Mouse (Mus musculus): ENCODE measurements around the gene Garnl3. TPM values are rescaled to one million over a fixed set of nuclear protein-coding genes. Genes with fewer than 3 reads are reported as not detected.

Garnl3 gene
- polyA plus RNA-seq, 1 experiment from 2014 or later = 11.7 TPM

DNA sequence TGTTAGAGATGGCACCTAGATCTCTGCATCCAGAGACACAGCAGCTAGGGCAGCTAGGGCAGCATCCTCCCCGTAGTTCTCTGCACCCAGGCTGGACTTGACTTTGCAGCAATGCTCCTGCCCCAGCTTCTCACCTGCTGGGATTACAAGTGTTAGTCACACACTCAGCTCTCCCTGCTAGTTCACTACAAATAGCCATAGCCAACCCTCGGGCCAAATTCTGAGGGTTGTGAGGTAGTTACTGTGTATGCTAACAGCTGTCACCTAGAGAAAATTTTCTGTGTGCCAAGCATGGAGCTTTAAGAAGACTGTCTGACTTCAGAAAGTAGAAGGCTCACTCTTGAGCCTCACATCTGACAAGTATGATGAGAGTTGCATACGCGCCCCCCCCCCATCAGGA, 133.7 kb downstream of the Garnl3 start:
- no peak for ATAC-seq
- no peak overlapping the region for H3K4me3 ChIP-seq (replicated peaks)
- WGBS = 86% methylated on average over 4 of the region's 4 CpGs

DNA sequence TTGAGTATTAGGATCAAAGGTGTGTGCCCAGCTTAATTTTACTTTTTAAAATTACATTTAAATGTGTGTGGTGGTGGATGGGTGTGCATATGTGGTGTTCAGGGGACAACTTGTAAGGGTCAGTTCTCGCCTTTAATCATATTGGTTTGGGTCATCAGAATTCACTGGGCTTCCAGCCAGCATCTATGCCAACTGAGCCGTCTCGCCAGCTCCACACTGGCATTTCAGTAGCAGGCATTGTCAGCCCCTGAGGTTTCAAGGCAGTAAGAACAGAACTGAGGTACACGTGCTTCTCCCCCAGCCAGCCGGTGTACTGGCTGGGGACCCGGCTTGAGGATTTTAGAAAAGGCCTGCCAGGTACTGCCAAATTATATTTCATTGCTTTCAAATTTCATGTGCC, 134.4 kb downstream of the Garnl3 start:
- H3K4me2 ChIP-seq (replicated peaks) = no peak overlapping the region
- H3K27me3 ChIP-seq (replicated peaks) = no peaks in the 10 kb centered on the region
- no peaks in the 10 kb centered on the region for H3K36me3 ChIP-seq
- H3K4me1 ChIP-seq (replicated peaks) = no peaks in the 10 kb centered on the region
- H3K9ac ChIP-seq = no peak overlapping the region
- ATAC-seq = no peak
- WGBS = 84% methylated on average over 6 of the region's 6 CpGs
- no peaks in the 10 kb centered on the region for H3K9me3 ChIP-seq
- no peak overlapping the region for H3K27ac ChIP-seq
- no peak overlapping the region for H3K4me3 ChIP-seq (replicated peaks)

More for the DNA sequence above, 133.7 kb downstream of the Garnl3 start:
- Histone ChIP-seq H3K27me3 (replicated peaks) (no peaks in the 10 kb centered on the region), H3K9ac (no peak overlapping the region), H3K9me3 (no peaks in the 10 kb centered on the region), H3K4me1 (replicated peaks) (no peaks in the 10 kb centered on the region), H3K36me3 (no peaks in the 10 kb centered on the region), H3K27ac (no peak overlapping the region), H3K4me2 (replicated peaks) (no peak overlapping the region)

DNA sequence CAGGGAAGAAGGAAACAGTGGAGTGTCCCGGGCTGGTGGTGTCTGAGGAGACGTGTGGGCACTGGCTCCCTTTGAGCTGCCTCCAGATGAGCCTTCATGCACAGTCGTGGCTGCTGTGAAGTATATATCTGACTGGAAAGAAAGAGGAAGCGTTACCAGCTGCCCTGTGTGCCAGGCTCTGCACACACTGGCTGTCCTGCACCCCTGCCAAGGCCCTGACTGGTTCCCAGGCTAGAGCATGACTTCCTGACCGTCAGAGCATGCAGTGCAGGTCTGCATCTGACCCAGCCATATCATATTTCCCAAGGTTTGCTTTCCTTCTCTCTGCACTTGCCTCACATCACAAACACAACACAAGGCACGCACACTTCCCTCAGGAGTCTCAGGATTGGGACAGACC, 139.3 kb downstream of the Garnl3 start:
- H3K27me3 ChIP-seq (replicated peaks) = no peaks in the 10 kb centered on the region
- H3K27ac ChIP-seq = no peak overlapping the region
- H3K4me1 ChIP-seq (replicated peaks) = no peaks in the 10 kb centered on the region
- 79% methylated on average over 6 of the region's 6 CpGs for WGBS
- no peak overlapping the region for H3K4me2 ChIP-seq (replicated peaks)
- no peaks in the 10 kb centered on the region for H3K9me3 ChIP-seq
- no peak overlapping the region for H3K4me3 ChIP-seq (replicated peaks)
- H3K9ac ChIP-seq = no peak overlapping the region
- ATAC-seq = no peak
- H3K36me3 ChIP-seq = no peaks in the 10 kb centered on the region

DNA sequence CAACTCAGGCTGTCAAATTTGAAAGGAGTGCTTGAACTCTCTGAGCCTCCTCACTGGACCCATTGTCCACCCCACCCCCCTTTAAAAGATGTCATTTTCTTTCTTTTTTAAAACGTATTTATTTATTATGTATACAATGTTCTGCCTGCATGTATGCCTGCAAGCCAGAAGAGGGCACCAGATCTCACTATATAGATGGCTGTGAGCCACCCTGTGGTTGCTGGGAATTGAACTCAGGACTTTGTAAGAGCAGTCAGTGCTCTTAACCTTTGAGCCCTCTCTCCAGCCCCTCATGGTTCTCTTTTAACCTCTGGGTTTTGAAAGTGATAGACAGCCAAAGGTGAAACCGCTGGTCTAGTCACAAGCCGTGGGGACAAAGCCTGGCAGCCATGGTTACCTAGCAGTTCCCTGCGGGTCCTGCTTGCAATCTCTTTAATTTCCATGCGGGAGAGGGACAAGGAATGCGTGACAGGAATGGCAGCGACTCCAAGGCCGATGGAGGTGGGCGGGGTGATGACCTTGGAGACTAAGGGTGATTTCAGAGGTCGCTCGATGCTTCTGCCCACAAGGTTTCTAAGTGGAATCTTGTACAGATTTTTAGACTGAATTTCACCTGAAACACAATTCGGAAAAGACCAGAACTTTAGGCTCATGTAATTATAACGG, 141.2 kb downstream of the Garnl3 start:
- no peak for ATAC-seq

DNA sequence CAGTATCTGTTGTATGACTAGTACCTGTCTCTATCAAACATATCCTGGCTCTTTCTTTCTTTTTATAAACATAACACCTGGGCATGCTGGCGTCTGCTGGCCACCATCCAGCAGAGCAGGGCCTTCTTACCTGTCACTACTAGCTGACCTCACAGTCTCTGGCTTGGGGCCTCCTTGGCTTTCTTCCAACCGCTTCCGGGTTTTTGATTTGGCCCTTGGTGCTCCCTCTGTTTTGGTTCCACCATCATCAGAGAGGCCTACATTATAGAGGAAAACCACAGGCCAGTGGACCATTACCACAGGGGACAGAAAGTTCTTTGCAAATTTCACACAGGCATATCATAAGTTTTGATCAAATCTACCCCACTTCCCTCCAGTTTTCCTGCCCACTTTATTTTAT, 142.1 kb downstream of the Garnl3 start:
- no peaks in the 10 kb centered on the region for H3K4me1 ChIP-seq (replicated peaks)
- no peak for ATAC-seq
- no peaks in the 10 kb centered on the region for H3K27me3 ChIP-seq (replicated peaks)
- H3K4me3 ChIP-seq (replicated peaks) = no peak overlapping the region
- no peak overlapping the region for H3K27ac ChIP-seq
- H3K9me3 ChIP-seq = no peaks in the 10 kb centered on the region
- H3K36me3 ChIP-seq = no peaks in the 10 kb centered on the region
- no peak overlapping the region for H3K9ac ChIP-seq
- H3K4me2 ChIP-seq (replicated peaks) = no peak overlapping the region
- WGBS = 66% methylated on average over 3 of the region's 3 CpGs

More for the DNA sequence above, 141.2 kb downstream of the Garnl3 start:
- Histone ChIP-seq H3K9ac (no peak overlapping the region), H3K27ac (no peak overlapping the region), H3K36me3 (no peaks in the 10 kb centered on the region), H3K4me3 (replicated peaks) (no peak overlapping the region), H3K4me2 (replicated peaks) (no peak overlapping the region), H3K4me1 (replicated peaks) (no peaks in the 10 kb centered on the region), H3K27me3 (replicated peaks) (no peaks in the 10 kb centered on the region), H3K9me3 (no peaks in the 10 kb centered on the region)
- WGBS = 64% methylated on average over 13 of the region's 13 CpGs

DNA sequence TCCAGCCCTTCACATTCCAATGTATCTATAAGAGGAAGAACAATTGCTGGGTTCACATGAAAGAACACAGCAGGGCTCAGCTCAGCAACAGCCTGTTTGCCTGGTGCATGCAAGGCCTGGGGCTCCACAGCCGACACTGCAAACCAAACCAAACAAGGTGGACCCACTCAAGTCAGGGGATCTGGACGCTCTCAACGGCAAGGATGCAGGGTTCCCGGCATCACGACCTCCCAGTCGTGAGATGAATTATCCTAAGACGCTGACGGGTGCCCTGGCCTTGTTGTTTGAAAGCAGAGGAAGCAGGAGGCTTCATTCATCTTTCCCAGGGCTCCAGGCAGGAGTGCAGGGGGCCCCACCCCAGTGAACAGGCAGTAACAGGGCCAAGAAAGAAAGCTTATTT, 145.6 kb downstream of the Garnl3 start:
- no peak overlapping the region for H3K4me3 ChIP-seq (replicated peaks)
- H3K4me1 ChIP-seq (replicated peaks) = peaks cover 6% of the 10 kb centered on the region
- no peak overlapping the region for H3K4me2 ChIP-seq (replicated peaks)
- 39% methylated on average over 8 of the region's 8 CpGs for WGBS
- H3K9me3 ChIP-seq = no peaks in the 10 kb centered on the region
- H3K27me3 ChIP-seq (replicated peaks) = no peaks in the 10 kb centered on the region
- no peaks in the 10 kb centered on the region for H3K36me3 ChIP-seq
- no peak for ATAC-seq
- no peak overlapping the region for H3K9ac ChIP-seq
- no peak overlapping the region for H3K27ac ChIP-seq

DNA sequence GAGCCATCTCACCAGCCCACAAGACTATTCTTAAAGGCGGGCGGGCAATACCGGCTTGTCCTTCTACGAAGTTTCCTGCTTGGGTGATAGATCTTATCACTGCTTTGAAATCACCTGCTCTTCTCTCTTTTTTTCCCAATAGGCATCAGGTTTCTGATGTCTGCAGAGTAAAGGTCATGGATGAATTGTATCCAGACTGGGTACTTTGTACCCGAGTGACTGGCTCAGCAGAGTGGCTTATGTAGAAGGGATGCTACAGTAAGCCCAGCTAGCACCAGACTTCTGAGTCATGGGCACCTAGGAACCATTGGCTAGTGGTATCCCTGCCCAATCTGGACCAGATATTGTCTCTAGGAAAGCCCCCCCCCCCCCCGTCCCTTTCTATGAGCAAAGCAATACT, 147.8 kb downstream of the Garnl3 start:
- H3K4me1 ChIP-seq (replicated peaks) = peaks cover 8% of the 10 kb centered on the region
- no peaks in the 10 kb centered on the region for H3K27me3 ChIP-seq (replicated peaks)
- no peak overlapping the region for H3K27ac ChIP-seq
- no peak overlapping the region for H3K4me3 ChIP-seq (replicated peaks)
- no peak overlapping the region for H3K4me2 ChIP-seq (replicated peaks)
- H3K9me3 ChIP-seq = no peaks in the 10 kb centered on the region
- H3K36me3 ChIP-seq = no peaks in the 10 kb centered on the region
- 38% methylated on average over 6 of the region's 6 CpGs for WGBS
- ATAC-seq = peak; percentile 48
- H3K9ac ChIP-seq = no peak overlapping the region

DNA sequence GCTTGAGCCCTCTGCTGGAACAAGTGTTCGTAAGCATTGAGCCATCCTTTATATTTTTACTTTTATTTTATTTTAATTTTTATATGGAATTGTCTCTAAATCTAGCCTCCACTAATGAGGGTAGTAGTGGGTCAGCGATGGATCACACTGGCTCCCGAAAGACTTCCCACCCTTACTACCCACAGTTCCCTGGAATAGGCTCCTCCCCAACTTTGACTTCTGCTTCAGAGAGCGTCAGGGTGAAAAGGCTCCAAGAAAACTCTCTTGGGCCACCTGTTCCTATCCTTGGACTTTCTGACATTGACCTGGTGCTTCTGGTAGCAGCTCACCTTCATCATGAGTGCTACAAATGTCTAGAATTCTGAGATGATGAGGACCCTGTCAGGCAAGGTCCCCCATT, 148.8 kb downstream of the Garnl3 start:
- Histone ChIP-seq H3K9me3 (no peaks in the 10 kb centered on the region), H3K27ac (peak overlapping the region; percentile 19; the same call in 1 of the 2 replicates), H3K27me3 (replicated peaks) (no peaks in the 10 kb centered on the region), H3K4me3 (replicated peaks) (peak overlapping the region; percentile 81), H3K9ac (no peak overlapping the region), H3K36me3 (no peaks in the 10 kb centered on the region), H3K4me1 (replicated peaks) (peaks cover 8% of the 10 kb centered on the region), H3K4me2 (replicated peaks) (peak overlapping the region; percentile 98)
- ATAC-seq = no peak
- 3% methylated on average over 4 of the region's 4 CpGs for WGBS

- H3K27me3 ChIP-seq (replicated peaks) = no peaks in the 10 kb centered on the region
- WGBS = under 1% methylated on average over 43 of the region's 50 CpGs
- peak; percentile 98 for ATAC-seq
- no peaks in the 10 kb centered on the region for H3K36me3 ChIP-seq
- peak within 1 kb of the TSS; percentile 81 for H3K9ac ChIP-seq
- peak within 1 kb of the TSS; percentile 81 for H3K4me3 ChIP-seq (replicated peaks)
- peak within 1 kb of the TSS; percentile 72 for H3K27ac ChIP-seq
- peak within 1 kb of the TSS; percentile 98 for H3K4me2 ChIP-seq (replicated peaks)
- no peaks in the 10 kb centered on the region for H3K9me3 ChIP-seq
- H3K4me1 ChIP-seq (replicated peaks) = peaks cover 8% of the 10 kb centered on the region
These were observed 149.7 kb downstream of the Garnl3 start, which contains the start of gene Slc2a8 for GRCm38 (mm10) chr2:32981725-32982271. Gene Slc2a8, minus strand, starts transcription at chr2:32982083.

DNA sequence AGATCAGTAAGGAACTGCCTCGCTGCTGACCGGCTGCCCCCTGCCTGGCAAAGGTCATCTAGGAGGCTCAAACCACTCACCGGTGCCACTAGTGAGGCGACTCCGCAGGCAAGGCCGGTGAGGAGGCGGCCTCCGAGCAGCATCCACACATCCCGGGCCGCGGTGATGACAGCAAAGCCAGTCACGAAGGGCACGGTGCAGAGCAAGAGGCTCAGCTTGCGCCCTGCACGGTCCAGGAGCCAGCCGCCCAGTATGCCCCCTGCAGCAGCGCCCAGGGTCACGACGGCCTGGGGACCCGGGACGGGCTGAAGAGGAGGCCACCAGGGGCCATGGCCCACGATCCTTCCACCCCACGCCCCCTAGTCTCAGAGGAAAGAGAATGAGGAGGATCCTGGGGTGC, 150.2 kb downstream of the Garnl3 start:
- ATAC-seq = peak; percentile 47
- H3K27me3 ChIP-seq (replicated peaks) = no peaks in the 10 kb centered on the region
- peak overlapping the region; percentile 98 for H3K4me2 ChIP-seq (replicated peaks)
- no peaks in the 10 kb centered on the region for H3K36me3 ChIP-seq
- no peaks in the 10 kb centered on the region for H3K9me3 ChIP-seq
- peak overlapping the region; percentile 81 for H3K9ac ChIP-seq
- H3K27ac ChIP-seq = 0 out of 2 replicates have a peak overlapping the region, but pooled peaks have one; percentile 72
- H3K4me3 ChIP-seq (replicated peaks) = peak overlapping the region; percentile 81
- WGBS = 1% methylated on average over 23 of the region's 23 CpGs
- peaks cover 8% of the 10 kb centered on the region for H3K4me1 ChIP-seq (replicated peaks)

GRCm38 (mm10) chr2:32979675-32980074, 151.8 kb downstream of the Garnl3 start:
- H3K27me3 ChIP-seq (replicated peaks) = no peaks in the 10 kb centered on the region
- WGBS = 86% methylated on average over 7 of the region's 7 CpGs
- H3K27ac ChIP-seq = no peak overlapping the region
- no peaks in the 10 kb centered on the region for H3K36me3 ChIP-seq
- H3K4me3 ChIP-seq (replicated peaks) = no peak overlapping the region
- ATAC-seq = no peak
- no peak overlapping the region for H3K4me2 ChIP-seq (replicated peaks)
- H3K9ac ChIP-seq = no peak overlapping the region
- H3K9me3 ChIP-seq = no peaks in the 10 kb centered on the region
- peaks cover 10% of the 10 kb centered on the region for H3K4me1 ChIP-seq (replicated peaks)

- H3K4me2 ChIP-seq (replicated peaks) = no peak overlapping the region
- H3K4me1 ChIP-seq (replicated peaks) = peaks cover 10% of the 10 kb centered on the region
- H3K4me3 ChIP-seq (replicated peaks) = no peak overlapping the region
- H3K9me3 ChIP-seq = no peaks in the 10 kb centered on the region
- H3K27ac ChIP-seq = no peak overlapping the region
- no peak overlapping the region for H3K9ac ChIP-seq
- WGBS = 69% methylated on average over 3 of the region's 3 CpGs
- ATAC-seq = no peak
- H3K36me3 ChIP-seq = no peaks in the 10 kb centered on the region
- H3K27me3 ChIP-seq (replicated peaks) = no peaks in the 10 kb centered on the region
These were observed 152.8 kb downstream of the Garnl3 start for GRCm38 (mm10) chr2:32978675-32979074.

GRCm38 (mm10) chr2:32977114-32977513, 154.3 kb downstream of the Garnl3 start:
- Histone ChIP-seq H3K9me3 (no peaks in the 10 kb centered on the region), H3K27ac (no peak overlapping the region), H3K4me1 (replicated peaks) (peaks cover 10% of the 10 kb centered on the region), H3K36me3 (no peaks in the 10 kb centered on the region), H3K9ac (no peak overlapping the region), H3K4me2 (replicated peaks) (no peak overlapping the region), H3K27me3 (replicated peaks) (no peaks in the 10 kb centered on the region), H3K4me3 (replicated peaks) (no peak overlapping the region)
- WGBS = 72% methylated on average over 5 of the region's 5 CpGs
- no peak for ATAC-seq
